In genomic region chr9:107301554-107302331, GRCm38 (mm10) we compare ENCODE assay signal across 13 mouse cellular contexts. TPM values are rescaled to one million over a fixed set of nuclear protein-coding genes. Genes with fewer than 3 reads are reported as not detected.
DNase-seq lines count a peak whose midpoint lies in the region; ATAC-seq and TF ChIP-seq lines count a peak whose summit lies in the region.
"Had no signal": no experiment of that assay in that cellular context is flagged by ENCODE, and none has a peak within 500 bp of the region (broad histone marks: within the 10 kb centered on the region; RNA-seq: fewer than 3 reads in every experiment).

No protein-coding gene starts in this region.

- peak overlapping the region; percentile 46 for H3K27ac ChIP-seq in heart, embryonic 11.5 days (ENCODE audit: low read depth, low read length)
- H3K27ac ChIP-seq in liver, postnatal 0 days (ENCODE audit: low read depth): peak overlapping the region; percentile 48
- 0 out of 2 replicates have a peak overlapping the region, but pooled peaks have one; percentile 2 for H3K27ac ChIP-seq in stomach, postnatal 0 days (replicated peaks)
- H3K27ac ChIP-seq: hindbrain, embryonic 13.5 days; neural tube, embryonic 12.5 days had no signal

- H3K27me3 ChIP-seq in heart, embryonic 11.5 days (ENCODE audit: control insufficient read depth, insufficient read depth, low read length): no peaks in the 10 kb centered on the region
- H3K27me3 ChIP-seq in liver, postnatal 0 days (ENCODE audit: insufficient read depth, low read length): no peaks in the 10 kb centered on the region
- no peaks in the 10 kb centered on the region for H3K27me3 ChIP-seq in stomach, postnatal 0 days (ENCODE audit: control insufficient read depth, insufficient read depth, low read length)
- H3K27me3 ChIP-seq: hindbrain, embryonic 13.5 days; neural tube, embryonic 12.5 days had no signal

- no peak overlapping the region for H3K4me2 ChIP-seq in heart, embryonic 11.5 days
- H3K4me2 ChIP-seq in liver, postnatal 0 days (ENCODE audit: low read depth, low read length): no peak overlapping the region
- no peak overlapping the region for H3K4me2 ChIP-seq in stomach, postnatal 0 days (replicated peaks; ENCODE audit: low read depth)
- H3K4me2 ChIP-seq: hindbrain, embryonic 13.5 days; neural tube, embryonic 12.5 days had no signal

- no peak overlapping the region for H3K4me3 ChIP-seq in heart, embryonic 11.5 days (ENCODE audit: low read depth, low read length)
- H3K4me3 ChIP-seq in liver, postnatal 0 days (ENCODE audit: low read depth, low read length): no peak overlapping the region
- H3K4me3 ChIP-seq in stomach, postnatal 0 days (ENCODE audit: low read depth, low read length): no peak overlapping the region
- H3K4me3 ChIP-seq: erythroblast, embryonic 14.5 days; hindbrain, embryonic 13.5 days; neural tube, embryonic 12.5 days had no signal

- WGBS in heart, embryonic 11.5 days (ENCODE audit: insufficient replicate concordance): 67% methylated on average over 17 of the region's 17 CpGs
- WGBS in liver, postnatal 0 days (ENCODE audit: insufficient replicate concordance): 77% methylated on average over 17 of the region's 17 CpGs
- 79% methylated on average over 17 of the region's 17 CpGs for WGBS in stomach, postnatal 0 days

- H3K36me3 ChIP-seq in heart, embryonic 11.5 days (ENCODE audit: control insufficient read depth, insufficient read depth, low read length): 0 out of 2 replicates have a peak, but pooled peaks cover 7% of the 10 kb centered on the region
- peaks cover 33% of the 10 kb centered on the region for H3K36me3 ChIP-seq in liver, postnatal 0 days (replicated peaks; ENCODE audit: insufficient read depth, low read length)
- H3K36me3 ChIP-seq in stomach, postnatal 0 days (ENCODE audit: control insufficient read depth, insufficient read depth, low read length): peaks cover 28% of the 10 kb centered on the region

- TF ChIP-seq CTCF in liver, postnatal 0 days (IDR thresholded peaks at IDR 0.05; ENCODE audit: low read depth): no peak
- no peak for TF ChIP-seq CTCF in stomach, postnatal 0 days (IDR thresholded peaks at IDR 0.05; ENCODE audit: low read depth)

- H3K9me3 ChIP-seq in heart, embryonic 11.5 days (replicated peaks; ENCODE audit: control insufficient read depth, low read length): no peaks in the 10 kb centered on the region
- no peaks in the 10 kb centered on the region for H3K9me3 ChIP-seq in liver, postnatal 0 days (ENCODE audit: low read length)
- H3K9me3 ChIP-seq in stomach, postnatal 0 days (ENCODE audit: control insufficient read depth, low read length): no peaks in the 10 kb centered on the region
- H3K9me3 ChIP-seq: hindbrain, embryonic 13.5 days; neural tube, embryonic 12.5 days had no signal

- H3K9ac ChIP-seq in heart, embryonic 11.5 days (ENCODE audit: low read depth, low read length): no peak overlapping the region
- no peak overlapping the region; the same call in none of the 2 replicates for H3K9ac ChIP-seq in liver, postnatal 0 days (replicated peaks)
- H3K9ac ChIP-seq in stomach, postnatal 0 days (ENCODE audit: low read length): no peak overlapping the region
- H3K9ac ChIP-seq: hindbrain, embryonic 13.5 days; neural tube, embryonic 12.5 days had no signal

- intact Hi-C loops in heart, postnatal 14 days (cut with DNase I): no loop called here

- ATAC-seq in heart, embryonic 11.5 days (replicated peaks; ENCODE audit: insufficient number of reproducible peaks, low FRiP score, low TSS enrichment): no peak
- ATAC-seq in liver, postnatal 0 days: no peak
- no peak for ATAC-seq in stomach, postnatal 0 days (ENCODE audit: low FRiP score, low TSS enrichment)

- H3K4me1 ChIP-seq in heart, embryonic 11.5 days (ENCODE audit: control insufficient read depth, insufficient read depth, low read length): peaks cover 51% of the 10 kb centered on the region
- peaks cover 70% of the 10 kb centered on the region for H3K4me1 ChIP-seq in liver, postnatal 0 days (ENCODE audit: insufficient read depth)
- H3K4me1 ChIP-seq in stomach, postnatal 0 days (replicated peaks; ENCODE audit: control insufficient read depth, insufficient read depth): 0 out of 2 replicates have a peak, but pooled peaks cover 9% of the 10 kb centered on the region

- no peak for DNase-seq in heart, postnatal 14 days
- peak; percentile 53 for DNase-seq in testis, postnatal 10 days (ENCODE audit: low spot score)
- DNase-seq in testis, postnatal 14 days (ENCODE audit: low spot score): no peak
- DNase-seq in liver, postnatal 0 days: no peak
- DNase-seq in stomach, postnatal 0 days (ENCODE audit: low spot score): no peak
- DNase-seq in layer of hippocampus, postnatal 14 days (ENCODE audit: low spot score in 2 of 2): no peak
- no peak for DNase-seq in urinary bladder, postnatal 10 days (ENCODE audit: low spot score)
- DNase-seq: cerebellum, adult 18-20 months; kidney, adult 8-10 months had no signal

- TF ChIP-seq EP300 in liver, postnatal 0 days (IDR thresholded peaks at IDR 0.05; ENCODE audit: low read depth): peak; percentile 25; the same call in 1 of the 2 replicates
- TF ChIP-seq EP300 in stomach, postnatal 0 days (optimal IDR thresholded peaks at IDR 0.05): no peak

RNA-seq across cellular contexts. Expression of gene Cish, which starts 5.9 kb away (rescaled TPM):
- 7.7 and 8.8 TPM in 2 replicates for polyA plus RNA-seq in heart, embryonic 11.5 days (2014; fragmentation: Nextera tagmentation; extraction: Ambion mirVana)
- 100 to 1,000 TPM; 232 TPM for total RNA-seq in heart, postnatal 14 days (2021)
- polyA plus RNA-seq in liver, postnatal 0 days (2015; fragmentation: Nextera tagmentation; extraction: Ambion mirVana): 17.1 and 21.9 TPM in 2 replicates
- polyA plus RNA-seq in stomach, postnatal 0 days (2015; fragmentation: Nextera tagmentation; extraction: Ambion mirVana): 30.8 and 32.2 TPM in 2 replicates
- total RNA-seq in layer of hippocampus, postnatal 14 days (2021): 1 to 10 TPM; 3.3 to 3.4 TPM

RNA-seq across cellular contexts. Expression of gene Mapkapk3, which starts 12.1 kb away (rescaled TPM):
- polyA plus RNA-seq in heart, embryonic 11.5 days (2014; fragmentation: Nextera tagmentation; extraction: Ambion mirVana): 5.8 and 9.0 TPM in 2 replicates
- 10 to 100 TPM; 29.5 to 31.4 TPM for total RNA-seq in heart, postnatal 14 days (2021)
- 7.8 and 8.3 TPM in 2 replicates for polyA plus RNA-seq in liver, postnatal 0 days (2015; fragmentation: Nextera tagmentation; extraction: Ambion mirVana)
- 32.0 and 37.4 TPM in 2 replicates for polyA plus RNA-seq in stomach, postnatal 0 days (2015; fragmentation: Nextera tagmentation; extraction: Ambion mirVana)
- 1 to 10 TPM; 2.0 to 3.1 TPM for total RNA-seq in layer of hippocampus, postnatal 14 days (2021)

RNA-seq across cellular contexts. Expression of gene Hemk1, which starts 36.4 kb away (rescaled TPM):
- polyA plus RNA-seq in heart, embryonic 11.5 days (2014; fragmentation: Nextera tagmentation; extraction: Ambion mirVana): 10.6 and 12.1 TPM in 2 replicates
- total RNA-seq in heart, postnatal 14 days (2021): 10 to 100 TPM; 19.7 to 21.2 TPM
- 2.5 and 3.2 TPM in 2 replicates for polyA plus RNA-seq in liver, postnatal 0 days (2015; fragmentation: Nextera tagmentation; extraction: Ambion mirVana)
- 5.3 and 6.7 TPM in 2 replicates for polyA plus RNA-seq in stomach, postnatal 0 days (2015; fragmentation: Nextera tagmentation; extraction: Ambion mirVana)
- total RNA-seq in layer of hippocampus, postnatal 14 days (2021): 10 to 100 TPM; 16.1 to 18.5 TPM

RNA-seq across cellular contexts. Expression of gene 6430571L13Rik, which starts 38.7 kb away (rescaled TPM):
- polyA plus RNA-seq in heart, embryonic 11.5 days (2014; fragmentation: Nextera tagmentation; extraction: Ambion mirVana): 0.66 and 0.92 TPM in 2 replicates
- total RNA-seq in heart, postnatal 14 days (2021): 1 to 10 TPM; 7.0 to 7.4 TPM
- 0.14 and 0.22 TPM in 2 replicates for polyA plus RNA-seq in liver, postnatal 0 days (2015; fragmentation: Nextera tagmentation; extraction: Ambion mirVana)
- polyA plus RNA-seq in stomach, postnatal 0 days (2015; fragmentation: Nextera tagmentation; extraction: Ambion mirVana): 0.63 and 0.73 TPM in 2 replicates
- 1 to 10 TPM; 2.6 to 2.9 TPM for total RNA-seq in layer of hippocampus, postnatal 14 days (2021)
- polyA plus RNA-seq: erythroblast, embryonic 14.5 days had no signal
